Mouse (Mus musculus): ENCODE data around the gene Tmem263. TPM values are rescaled to one million over a fixed set of nuclear protein-coding genes. Genes with fewer than 3 reads are reported as not detected.

The Tmem263 gene
- polyA plus RNA-seq, 1 experiment from 2014 or later: 128 TPM

DNA sequence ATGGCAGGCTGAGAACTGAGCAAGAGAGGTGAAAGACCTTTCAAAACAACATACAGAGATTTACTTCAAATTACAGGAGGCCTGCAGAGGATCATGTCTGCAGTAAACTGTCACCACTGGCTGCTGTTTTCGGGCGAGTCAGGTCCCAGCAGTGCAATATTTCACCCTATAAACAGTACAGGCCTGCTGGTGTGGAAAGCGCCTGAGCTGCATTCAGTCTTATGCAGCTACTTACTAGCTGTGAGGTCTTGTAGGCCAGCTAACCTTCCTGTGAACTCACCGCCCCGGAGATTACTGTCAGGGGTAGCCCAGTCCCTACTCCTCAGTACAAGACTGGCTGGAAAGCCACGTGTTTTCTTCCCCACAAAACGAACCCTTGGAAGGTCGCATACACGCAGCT is 39.0 kb downstream of the Tmem263 start:
- H3K27me3 ChIP-seq: no peaks in the 10 kb centered on the region

DNA sequence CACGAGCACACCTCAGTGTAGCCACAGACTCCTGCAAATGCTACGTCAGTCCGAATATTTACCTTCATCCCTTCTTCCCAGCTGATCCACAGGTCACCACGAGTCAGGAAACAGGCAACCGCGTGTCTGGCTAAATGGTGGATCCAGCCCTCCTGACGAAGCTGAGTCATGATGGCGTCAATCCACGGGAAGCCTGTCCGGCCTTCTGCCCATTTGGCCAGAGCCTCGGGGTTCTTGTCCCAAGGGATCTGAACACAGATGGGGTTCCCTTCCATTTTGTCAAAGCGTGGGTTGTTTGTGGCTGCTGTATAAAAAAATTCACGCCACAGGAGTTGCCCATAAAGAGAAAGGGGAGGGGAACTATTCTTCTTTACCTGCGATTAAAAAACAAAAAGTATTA is 43.9 kb downstream of the Tmem263 start:
- H3K9me3 ChIP-seq: no peaks in the 10 kb centered on the region
- WGBS: 87% methylated on average over 14 of the region's 14 CpGs
- H3K9ac ChIP-seq: no peak overlapping the region
- no peaks in the 10 kb centered on the region for H3K27me3 ChIP-seq
- H3K4me1 ChIP-seq: peaks cover 3% of the 10 kb centered on the region; the same call in 1 of the 2 replicates
- H3K36me3 ChIP-seq: peaks cover 54% of the 10 kb centered on the region
- H3K4me3 ChIP-seq: no peak overlapping the region
- no peak for ATAC-seq (ENCODE audit: insufficient number of reproducible peaks, low FRiP score, low TSS enrichment, low read depth)
- H3K4me2 ChIP-seq: no peak overlapping the region
- no peak overlapping the region for H3K27ac ChIP-seq

More for the DNA sequence above, 39.0 kb downstream of the Tmem263 start:
- Histone ChIP-seq H3K4me1 (peaks cover 4% of the 10 kb centered on the region; the same call in 1 of the 2 replicates), H3K9me3 (no peaks in the 10 kb centered on the region), H3K27ac (no peak overlapping the region), H3K4me2 (no peak overlapping the region), H3K9ac (no peak overlapping the region), H3K4me3 (no peak overlapping the region), H3K36me3 (peaks cover 43% of the 10 kb centered on the region)
- 37% methylated on average over 9 of the region's 9 CpGs for WGBS
- no peak for ATAC-seq (ENCODE audit: insufficient number of reproducible peaks, low FRiP score, low TSS enrichment, low read depth)

DNA sequence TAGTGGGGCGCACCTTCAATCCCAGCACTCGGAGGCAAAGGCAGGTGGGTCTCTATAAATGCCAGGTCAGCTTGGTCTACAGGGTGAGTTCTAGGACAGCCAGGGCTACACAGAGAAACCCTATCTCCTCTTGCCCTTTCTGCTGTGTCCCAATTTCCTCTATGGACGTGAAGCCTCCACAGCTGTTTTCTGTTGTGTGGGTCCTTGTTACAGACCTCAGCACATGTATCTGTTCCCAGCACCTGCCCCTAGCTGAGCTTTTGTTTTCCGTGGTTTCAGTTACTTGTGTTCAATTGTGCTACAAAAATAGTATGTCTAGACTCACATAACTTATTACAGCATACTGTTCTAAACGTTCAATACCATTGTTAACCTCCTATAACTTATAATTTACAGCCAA is 46.8 kb downstream of the Tmem263 start:
- no peaks in the 10 kb centered on the region for H3K4me1 ChIP-seq
- no peaks in the 10 kb centered on the region for H3K27me3 ChIP-seq
- no peak for ATAC-seq (ENCODE audit: insufficient number of reproducible peaks, low FRiP score, low TSS enrichment, low read depth)
- H3K4me2 ChIP-seq: no peak overlapping the region
- no peak overlapping the region for H3K4me3 ChIP-seq
- H3K9ac ChIP-seq: no peak overlapping the region
- WGBS: 80% methylated on average over 5 of the region's 5 CpGs
- no peak overlapping the region for H3K27ac ChIP-seq
- peaks cover 36% of the 10 kb centered on the region for H3K36me3 ChIP-seq
- no peaks in the 10 kb centered on the region for H3K9me3 ChIP-seq

DNA sequence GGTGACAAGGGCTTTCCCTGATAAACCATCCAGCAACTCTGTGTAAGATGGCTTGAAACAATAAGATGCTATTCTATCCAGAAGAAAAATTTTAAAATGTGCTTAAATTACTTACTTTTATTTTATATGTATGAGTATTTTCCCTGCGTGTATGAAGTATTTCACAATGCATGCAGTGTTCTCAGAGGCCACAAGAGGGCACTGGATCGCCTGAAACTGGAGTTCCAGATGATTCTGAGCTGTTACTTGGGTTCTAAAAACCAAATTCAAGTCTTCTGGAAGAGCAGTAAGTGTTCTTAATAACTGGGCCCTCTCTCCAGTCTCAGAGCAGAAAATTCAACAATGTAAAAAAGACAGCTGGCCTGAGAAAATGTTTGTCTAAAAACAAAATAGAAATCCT is 51.8 kb downstream of the Tmem263 start:
- WGBS: 5% methylated on average over 2 of the region's 2 CpGs
- no peak for ATAC-seq (ENCODE audit: insufficient number of reproducible peaks, low FRiP score, low TSS enrichment, low read depth)
- H3K4me1 ChIP-seq: no peaks in the 10 kb centered on the region
- no peak overlapping the region for H3K27ac ChIP-seq
- peaks cover 11% of the 10 kb centered on the region; the same call in 1 of the 2 replicates for H3K36me3 ChIP-seq
- no peak overlapping the region for H3K4me3 ChIP-seq
- H3K4me2 ChIP-seq: no peak overlapping the region
- H3K27me3 ChIP-seq: no peaks in the 10 kb centered on the region
- no peaks in the 10 kb centered on the region for H3K9me3 ChIP-seq
- no peak overlapping the region for H3K9ac ChIP-seq

DNA sequence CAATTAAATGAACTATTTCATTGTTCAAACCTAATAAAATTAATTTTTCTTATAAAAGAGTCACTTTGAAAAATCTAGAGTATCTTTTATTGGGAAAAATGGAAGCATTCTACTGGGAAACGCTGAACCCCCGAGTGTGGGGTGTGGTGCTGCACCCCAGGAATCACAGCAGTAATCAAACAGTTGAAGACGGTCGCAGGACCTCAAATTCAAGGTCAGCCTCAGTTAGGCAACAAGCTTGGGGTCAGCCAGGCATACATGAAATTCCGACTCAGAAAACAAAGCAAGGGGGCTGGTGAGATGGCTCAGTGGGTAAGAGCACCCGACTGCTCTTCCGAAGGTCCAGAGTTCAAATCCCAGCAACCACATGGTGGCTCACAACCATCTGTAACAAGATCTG is 55.0 kb downstream of the Tmem263 start:
- Histone ChIP-seq H3K27me3 (no peaks in the 10 kb centered on the region), H3K9me3 (no peaks in the 10 kb centered on the region), H3K4me3 (no peak overlapping the region), H3K9ac (no peak overlapping the region), H3K27ac (no peak overlapping the region), H3K36me3 (no peaks in the 10 kb centered on the region), H3K4me1 (peaks cover under 1% of the 10 kb centered on the region; the same call in 1 of the 2 replicates), H3K4me2 (no peak overlapping the region)
- 84% methylated on average over 7 of the region's 7 CpGs for WGBS
- ATAC-seq (ENCODE audit: insufficient number of reproducible peaks, low FRiP score, low TSS enrichment, low read depth): no peak

DNA sequence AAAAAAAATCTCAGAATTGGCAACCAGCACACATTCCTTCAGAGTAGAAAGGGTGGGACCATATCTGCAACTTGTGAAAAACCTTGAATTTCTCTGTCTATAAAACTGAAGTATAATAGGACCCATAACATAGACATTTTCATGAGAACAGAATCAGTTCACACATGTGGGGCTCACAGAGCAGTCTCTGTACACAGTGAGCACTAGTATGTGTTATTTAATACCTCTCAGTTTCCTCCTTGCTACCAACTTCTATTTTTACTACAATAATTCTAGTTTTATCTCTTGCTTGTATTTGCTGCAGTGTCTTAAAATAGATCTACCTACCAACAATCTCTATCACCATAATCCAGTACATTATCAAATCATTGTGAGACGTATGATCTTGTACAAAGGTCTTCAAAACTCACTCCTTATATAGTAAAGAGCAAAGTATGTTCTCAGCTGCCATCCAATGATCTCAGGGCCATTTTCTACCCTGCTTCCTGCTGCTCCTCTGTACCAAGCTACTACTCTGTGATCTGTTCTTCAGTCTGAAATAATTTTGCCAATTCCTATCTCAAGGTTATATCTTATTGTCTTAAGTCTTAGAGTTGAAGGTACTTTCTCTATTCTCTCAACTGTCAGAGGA is 57.7 kb downstream of the Tmem263 start:
- Histone ChIP-seq H3K9me3 (no peaks in the 10 kb centered on the region), H3K4me2 (no peak overlapping the region), H3K27ac (no peak overlapping the region), H3K4me1 (peaks cover 3% of the 10 kb centered on the region; the same call in 1 of the 2 replicates), H3K27me3 (no peaks in the 10 kb centered on the region), H3K9ac (no peak overlapping the region), H3K36me3 (no peaks in the 10 kb centered on the region), H3K4me3 (no peak overlapping the region)
- ATAC-seq (ENCODE audit: insufficient number of reproducible peaks, low FRiP score, low TSS enrichment, low read depth): no peak
- WGBS: 76% methylated on average over 1 of the region's 1 CpGs

DNA sequence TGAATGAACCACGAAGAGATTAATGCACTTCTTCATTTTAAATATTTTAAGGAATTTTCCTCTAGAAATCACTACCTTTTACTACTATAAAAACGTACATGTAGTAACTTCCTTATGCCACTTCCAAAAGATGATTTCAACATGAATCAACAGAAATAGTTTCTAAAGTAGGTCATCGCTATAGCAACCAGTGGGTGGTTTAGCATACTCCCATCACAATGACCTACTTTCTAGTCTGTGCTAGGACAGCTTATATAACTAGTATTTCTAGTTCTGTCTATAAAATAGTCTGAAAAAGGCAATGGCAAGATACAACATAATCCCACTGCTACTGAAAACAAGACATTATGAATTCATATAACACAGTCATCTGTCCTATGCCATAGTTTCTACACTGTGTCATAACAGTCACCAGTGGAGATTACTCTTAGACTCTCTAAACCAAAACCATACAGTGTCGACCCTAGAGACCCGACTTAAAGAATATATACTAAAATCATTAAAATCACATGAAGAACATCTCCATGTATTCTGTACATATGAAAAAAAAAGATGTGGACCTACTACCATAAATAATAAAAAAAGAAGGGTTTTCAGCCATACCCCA is 59.4 kb downstream of the Tmem263 start:
- Histone ChIP-seq H3K4me1 (peaks cover 3% of the 10 kb centered on the region; the same call in 1 of the 2 replicates), H3K27me3 (no peaks in the 10 kb centered on the region), H3K9me3 (no peaks in the 10 kb centered on the region), H3K4me2 (no peak overlapping the region), H3K27ac (no peak overlapping the region), H3K9ac (no peak overlapping the region), H3K4me3 (no peak overlapping the region), H3K36me3 (no peaks in the 10 kb centered on the region)
- no peak for ATAC-seq (ENCODE audit: insufficient number of reproducible peaks, low FRiP score, low TSS enrichment, low read depth)
- 69% methylated on average over 5 of the region's 5 CpGs for WGBS

DNA sequence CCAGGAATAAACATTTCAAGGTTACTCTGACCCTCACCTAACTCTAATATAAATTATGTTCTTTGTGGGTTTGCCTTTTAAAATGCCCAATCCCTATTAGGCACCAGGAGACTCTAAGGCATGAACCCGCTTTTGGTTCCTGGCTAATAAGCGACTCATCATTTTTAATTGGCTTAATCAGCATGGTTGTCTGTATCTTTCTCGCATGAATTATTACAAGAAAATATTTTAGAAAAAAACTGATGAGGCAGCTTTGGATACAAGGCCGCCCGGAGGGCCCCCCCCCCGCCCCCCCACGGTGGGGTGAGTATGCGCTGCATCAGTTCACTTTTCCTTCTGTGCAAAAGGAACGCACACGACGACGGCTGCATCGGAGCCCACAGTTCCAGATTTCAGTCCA is 62.4 kb downstream of the Tmem263 start:
- WGBS: 94% methylated on average over 13 of the region's 13 CpGs

DNA sequence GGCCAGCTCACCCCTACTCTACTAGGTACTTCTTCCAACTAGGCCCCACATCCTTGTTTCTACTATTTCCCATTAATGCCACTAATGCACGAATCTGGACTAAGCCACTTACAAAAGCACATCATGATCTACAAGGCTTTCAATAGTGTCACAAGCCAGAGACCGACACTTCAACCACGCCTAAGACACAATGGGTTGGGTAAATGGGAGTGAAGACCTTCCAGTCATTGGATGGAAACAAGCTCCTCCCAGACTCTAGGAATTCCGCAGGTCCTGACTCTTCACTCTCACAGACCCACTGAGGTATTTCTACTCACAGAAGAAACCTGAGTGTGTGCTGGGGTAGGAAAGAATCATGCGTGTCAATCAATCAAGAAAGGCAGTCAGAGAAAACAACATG is 62.9 kb downstream of the Tmem263 start:
- no peak overlapping the region for H3K4me2 ChIP-seq
- H3K27ac ChIP-seq: no peak overlapping the region
- no peak for ATAC-seq (ENCODE audit: insufficient number of reproducible peaks, low FRiP score, low TSS enrichment, low read depth)
- H3K27me3 ChIP-seq: no peaks in the 10 kb centered on the region
- H3K9me3 ChIP-seq: no peaks in the 10 kb centered on the region
- H3K4me3 ChIP-seq: no peak overlapping the region
- 84% methylated on average over 5 of the region's 5 CpGs for WGBS
- H3K9ac ChIP-seq: no peak overlapping the region
- H3K36me3 ChIP-seq: no peaks in the 10 kb centered on the region
- H3K4me1 ChIP-seq: peaks cover 3% of the 10 kb centered on the region; the same call in 1 of the 2 replicates

More for the DNA sequence above, 62.4 kb downstream of the Tmem263 start:
- Histone ChIP-seq H3K4me3 (no peak overlapping the region), H3K27me3 (no peaks in the 10 kb centered on the region), H3K36me3 (no peaks in the 10 kb centered on the region), H3K9ac (no peak overlapping the region), H3K4me1 (peaks cover 3% of the 10 kb centered on the region; the same call in 1 of the 2 replicates), H3K27ac (no peak overlapping the region), H3K4me2 (no peak overlapping the region), H3K9me3 (no peaks in the 10 kb centered on the region)
- ATAC-seq (ENCODE audit: insufficient number of reproducible peaks, low FRiP score, low TSS enrichment, low read depth): no peak

Other genes with a start within 250 kb of the Tmem263 start
- gene Ric8b, start 185.0 kb upstream of the Tmem263 start, polyA plus RNA-seq (2015; fragmentation: Nextera tagmentation; extraction: Ambion mirVana): 20.0 TPM in 2 replicates
- gene Fhl4, start 132 bp upstream of the Tmem263 start, polyA plus RNA-seq (2015; fragmentation: Nextera tagmentation; extraction: Ambion mirVana): 1.4 and 1.5 TPM in 2 replicates
- 14.6 and 15.6 TPM in 2 replicates for gene Mterf2, start 25.4 kb downstream of the Tmem263 start, polyA plus RNA-seq (2015; fragmentation: Nextera tagmentation; extraction: Ambion mirVana)
- gene Cry1, start 82.4 kb downstream of the Tmem263 start, polyA plus RNA-seq (2015; fragmentation: Nextera tagmentation; extraction: Ambion mirVana): 35.3 and 37.0 TPM in 2 replicates